Mouse (Mus musculus) frontal cortex, adult 2 months (tissue): ENCODE results near the gene Ccdc115. TPM values are rescaled to one million over a fixed set of nuclear protein-coding genes. Genes with fewer than 3 reads are reported as not detected.

Experiments
- polyA plus RNA-seq: library from polyadenylated mRNA; depleted of rRNA; stranded (reverse); fragments of >200 nt; gene quantifications from 2 replicates; pipeline ENCODE4 v1.2.3, GENCODE M21; 2012; rRNA removed

The Ccdc115 gene
- polyA plus RNA-seq, 1 experiment = 35.7 TPM

Other genes starting within 250 kb of the Ccdc115 start
- 23.0 and 26.8 TPM in 2 replicates for gene Imp4, start 179 bp upstream of the Ccdc115 start, polyA plus RNA-seq
- 8.6 and 9.8 TPM in 2 replicates for gene Ptpn18, start 20.1 kb upstream of the Ccdc115 start, polyA plus RNA-seq
- not detected in 2 replicates for gene Prss39, start 58.7 kb upstream of the Ccdc115 start, polyA plus RNA-seq
- not detected in 2 replicates for gene Cfc1, start 96.0 kb upstream of the Ccdc115 start, polyA plus RNA-seq
- not detected in 2 replicates for gene Prss40, start 121.3 kb upstream of the Ccdc115 start, polyA plus RNA-seq
- 11.8 and 13.4 TPM in 2 replicates for gene Amer3, start 140.0 kb upstream of the Ccdc115 start, polyA plus RNA-seq